Mouse (Mus musculus): ENCODE measurements around the gene Cenps.

- TF ChIP-seq POLR2A (IDR thresholded peaks at IDR 0.05; ENCODE audit: low read depth, low read length) (no peak), POLR2AphosphoS2 (IDR thresholded peaks at IDR 0.05; ENCODE audit: low read depth, low read length) (no peak), GABPA (IDR thresholded peaks at IDR 0.05; ENCODE audit: insufficient replicate concordance, low read depth, low read length) (no peak), CHD2 (IDR thresholded peaks at IDR 0.05; ENCODE audit: low read length) (no peak), SMC3 (IDR thresholded peaks at IDR 0.05; ENCODE audit: low read depth, low read length) (no peak), MAFK (IDR thresholded peaks at IDR 0.05; ENCODE audit: insufficient replicate concordance, low read length) (no peak), MXI1 (IDR thresholded peaks at IDR 0.05; ENCODE audit: low read depth, low read length) (no peak), E2F4 (IDR thresholded peaks at IDR 0.05; ENCODE audit: insufficient replicate concordance, low read depth, low read length) (no peak), MAZ (IDR thresholded peaks at IDR 0.05; ENCODE audit: low read depth, low read length) (no peak), CTCF (conservative IDR thresholded peaks at IDR 0.05 in 1 of 2, IDR thresholded peaks at IDR 0.05 in 1 of 2; ENCODE audit: low read depth in 2 of 2, low read length in 2 of 2) (no peak), NRF1 (IDR thresholded peaks at IDR 0.05; ENCODE audit: low read depth, low read length) (no peak), KAT2A (IDR thresholded peaks at IDR 0.05; ENCODE audit: insufficient replicate concordance, low read length) (no peak), TBP (conservative IDR thresholded peaks at IDR 0.05; ENCODE audit: low read depth, low read length) (no peak), EP300 (IDR thresholded peaks at IDR 0.05; ENCODE audit: low read length) (no peak)
Measured at GRCm38 (mm10) chr4:149172666-149173065, 35.2 kb upstream of the Cenps start.

Measured in CH12.LX (cell line).